10 mouse cellular contexts compared by ENCODE assay signal in the genomic region with DNA sequence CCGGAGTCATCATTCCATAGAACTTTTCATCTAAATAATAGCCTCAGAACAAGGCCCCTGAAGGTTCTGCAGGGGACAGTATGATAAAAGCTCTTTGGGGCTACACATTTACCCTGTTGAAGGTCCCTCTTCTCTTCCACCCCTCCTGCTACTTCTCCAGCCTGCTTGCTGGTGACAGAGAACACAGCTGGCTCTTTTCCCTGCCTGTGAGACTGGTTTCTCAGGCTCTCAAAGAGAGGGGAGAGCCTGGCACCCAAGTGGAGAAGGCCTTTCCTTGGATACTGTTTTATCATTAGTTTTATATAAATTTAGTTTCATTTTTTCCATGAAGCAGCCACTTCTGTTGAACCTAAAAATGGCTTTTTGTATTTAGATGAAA. TPM values are rescaled to one million over a fixed set of nuclear protein-coding genes. Genes with fewer than 3 reads are reported as not detected.
DNase-seq lines count a peak whose midpoint lies in the region; ATAC-seq and TF ChIP-seq lines count a peak whose summit lies in the region.
"Had no signal": no experiment of that assay in that cellular context is flagged by ENCODE, and none has a peak within 500 bp of the region (broad histone marks: within the 10 kb centered on the region; RNA-seq: fewer than 3 reads in every experiment).

No protein-coding gene starts in this region.

- H3K4me3 ChIP-seq in lung, embryonic 14.5 days (ENCODE audit: low read depth, low read length), result no peak overlapping the region
- H3K4me3 ChIP-seq in lung, adult 2 months (replicated peaks; ENCODE audit: extremely low read depth, low read depth, low read length), result no peak overlapping the region
- H3K4me3 ChIP-seq in forebrain, embryonic 12.5 days (replicated peaks), result no peak overlapping the region
- no peak overlapping the region for H3K4me3 ChIP-seq in hindbrain, postnatal 0 days (ENCODE audit: low read length)
- H3K4me3 ChIP-seq in olfactory bulb, adult 2 months (ENCODE audit: insufficient read depth, low read depth, low read length), result no peak overlapping the region

- no peak for TF ChIP-seq CTCF in lung, embryonic 14.5 days (IDR thresholded peaks at IDR 0.05; ENCODE audit: low read depth)
- TF ChIP-seq CTCF in lung, adult 2 months (IDR thresholded peaks at IDR 0.05; ENCODE audit: insufficient read depth, low read length), result no peak
- no peak for TF ChIP-seq CTCF in hindbrain, postnatal 0 days (IDR thresholded peaks at IDR 0.05; ENCODE audit: low read depth)
- TF ChIP-seq CTCF in olfactory bulb, adult 2 months (IDR thresholded peaks at IDR 0.05; ENCODE audit: insufficient read depth, low read depth, low read length), result no peak

- H3K36me3 ChIP-seq in lung, embryonic 14.5 days (ENCODE audit: insufficient read depth), result peaks cover 21% of the 10 kb centered on the region
- peaks cover 5% of the 10 kb centered on the region; the same call in 1 of the 2 replicates for H3K36me3 ChIP-seq in forebrain, embryonic 12.5 days (replicated peaks)
- no peaks in the 10 kb centered on the region; the same call in 1 of the 2 replicates for H3K36me3 ChIP-seq in hindbrain, postnatal 0 days (ENCODE audit: insufficient read depth, low read length)

- no peaks in the 10 kb centered on the region for H3K9me3 ChIP-seq in lung, embryonic 14.5 days (ENCODE audit: low read depth, low read length)
- H3K9me3 ChIP-seq in forebrain, embryonic 12.5 days, result no peaks in the 10 kb centered on the region
- no peaks in the 10 kb centered on the region for H3K9me3 ChIP-seq in hindbrain, postnatal 0 days (ENCODE audit: low read length)

- peak overlapping the region; percentile 1; the same call in 1 of the 2 replicates for H3K9ac ChIP-seq in lung, embryonic 14.5 days
- peak overlapping the region; percentile 55 for H3K9ac ChIP-seq in forebrain, embryonic 12.5 days
- peak overlapping the region; percentile 37; the same call in 1 of the 2 replicates for H3K9ac ChIP-seq in hindbrain, postnatal 0 days (replicated peaks; ENCODE audit: low read length)

- 93% methylated on average over 1 of the region's 1 CpGs for WGBS in lung, embryonic 14.5 days
- 83% methylated on average over 1 of the region's 1 CpGs for WGBS in lung, adult 2 months
- 64% methylated on average over 1 of the region's 1 CpGs for WGBS in forebrain, embryonic 12.5 days
- 45% methylated on average over 1 of the region's 1 CpGs for WGBS in hindbrain, postnatal 0 days
- WGBS in olfactory bulb, adult 2 months, result 50% methylated on average over 1 of the region's 1 CpGs

- no peak for ATAC-seq in lung, embryonic 14.5 days (ENCODE audit: insufficient read depth)
- ATAC-seq in forebrain, embryonic 12.5 days (ENCODE audit: low FRiP score), result no peak
- ATAC-seq in hindbrain, postnatal 0 days, result no peak

- TF ChIP-seq POLR2A in lung, adult 2 months (IDR thresholded peaks at IDR 0.05; ENCODE audit: borderline replicate concordance, extremely low read depth, low read depth, low read length), result no peak
- no peak for TF ChIP-seq POLR2A in olfactory bulb, adult 2 months (IDR thresholded peaks at IDR 0.05; ENCODE audit: insufficient read depth, low read depth, low read length)

- H3K4me1 ChIP-seq in lung, embryonic 14.5 days (ENCODE audit: insufficient read depth), result peaks cover 3% of the 10 kb centered on the region; the same call in 1 of the 2 replicates
- peaks cover 8% of the 10 kb centered on the region for H3K4me1 ChIP-seq in lung, adult 2 months (ENCODE audit: control insufficient read depth, insufficient read depth, low read length)
- H3K4me1 ChIP-seq in forebrain, embryonic 12.5 days, result peaks cover 21% of the 10 kb centered on the region
- H3K4me1 ChIP-seq in hindbrain, postnatal 0 days (ENCODE audit: insufficient read depth, low read length), result peaks cover 9% of the 10 kb centered on the region; the same call in 1 of the 2 replicates
- H3K4me1 ChIP-seq in olfactory bulb, adult 2 months (ENCODE audit: control insufficient read depth, insufficient read depth, low read length), result peaks cover 32% of the 10 kb centered on the region

- H3K4me2 ChIP-seq in lung, embryonic 14.5 days, result no peak overlapping the region
- no peak overlapping the region for H3K4me2 ChIP-seq in forebrain, embryonic 12.5 days
- no peak overlapping the region for H3K4me2 ChIP-seq in hindbrain, postnatal 0 days (ENCODE audit: low read depth, low read length)

- DNase-seq in lung, embryonic 14.5 days, result no peak
- DNase-seq in lung, adult 2 months, result no peak
- DNase-seq in hindbrain, postnatal 0 days (ENCODE audit: low spot score), result no peak
- DNase-seq in urinary bladder, postnatal 10 days (ENCODE audit: low spot score), result no peak
- DNase-seq in right cerebral cortex, postnatal 36 days (ENCODE audit: low spot score in 2 of 2), result no peak
- DNase-seq: kidney, postnatal 4 days; right cerebral cortex, postnatal 14 days had no signal

- no peak overlapping the region for H3K27ac ChIP-seq in lung, embryonic 14.5 days (ENCODE audit: low read depth)
- peak overlapping the region; percentile 56; the same call in 1 of the 2 replicates for H3K27ac ChIP-seq in forebrain, embryonic 12.5 days
- peak overlapping the region; percentile 52; the same call in 1 of the 2 replicates for H3K27ac ChIP-seq in hindbrain, postnatal 0 days
- H3K27ac ChIP-seq in olfactory bulb, adult 2 months (ENCODE audit: insufficient read depth, low read depth, low read length), result peak overlapping the region; percentile 35

- H3K27me3 ChIP-seq in lung, embryonic 14.5 days (ENCODE audit: insufficient read depth, low read length), result no peaks in the 10 kb centered on the region
- no peaks in the 10 kb centered on the region for H3K27me3 ChIP-seq in forebrain, embryonic 12.5 days
- H3K27me3 ChIP-seq in hindbrain, postnatal 0 days (ENCODE audit: insufficient read depth, low read length), result no peaks in the 10 kb centered on the region

RNA-seq across cellular contexts. Expression of a gene that starts 14.4 kb away (rescaled TPM):
- polyA plus RNA-seq in lung, embryonic 14.5 days (2014; fragmentation: Nextera tagmentation; extraction: Ambion mirVana), result 11.2 and 11.5 TPM in 2 replicates
- 21.7 and 25.8 TPM in 2 replicates for polyA plus RNA-seq in lung, adult 2 months (2012; rRNA removed)
- polyA plus RNA-seq in forebrain, embryonic 12.5 days (2016; fragmentation: Nextera tagmentation; extraction: Ambion mirVana), result 11.5 and 11.7 TPM in 2 replicates
- total RNA-seq in hindbrain, postnatal 0 days (2014; rRNA removed), result 3.8 and 6.3 TPM in 2 replicates
- 5.5 and 6.5 TPM in 2 replicates for polyA plus RNA-seq in hindbrain, postnatal 0 days (2015; fragmentation: Nextera tagmentation; extraction: Ambion mirVana)
- not detected in 2 replicates for polyA plus RNA-seq in olfactory bulb, adult 2 months (2012; ENCODE audit: insufficient read depth, insufficient read length, low replicate concordance, missing spikeins)

RNA-seq across cellular contexts. Expression of a gene that starts 25.9 kb away (rescaled TPM):
- not detected in 2 replicates for polyA plus RNA-seq in lung, embryonic 14.5 days (2014; fragmentation: Nextera tagmentation; extraction: Ambion mirVana)
- polyA plus RNA-seq in lung, adult 2 months (2012; rRNA removed), result 0.24 and 0.25 TPM in 2 replicates
- polyA plus RNA-seq in forebrain, embryonic 12.5 days (2016; fragmentation: Nextera tagmentation; extraction: Ambion mirVana), result 0.27 and 0.34 TPM in 2 replicates
- total RNA-seq in hindbrain, postnatal 0 days (2014; rRNA removed), result 0.83 and 3.6 TPM in 2 replicates
- polyA plus RNA-seq in hindbrain, postnatal 0 days (2015; fragmentation: Nextera tagmentation; extraction: Ambion mirVana), result 0.36 and 0.54 TPM in 2 replicates
- not detected in 2 replicates for polyA plus RNA-seq in olfactory bulb, adult 2 months (2012; ENCODE audit: insufficient read depth, insufficient read length, low replicate concordance, missing spikeins)
- total RNA-seq: megakaryocyte, adult 5-6 weeks had no signal

Comparison
In these comparisons a context has a peak if more than half of its experiments do, and no peak if none do; other contexts are left out.
1. H3K9ac ChIP-seq: peak in every context shown above with its lines; median percentile 55 in forebrain, embryonic 12.5 days; 37 in hindbrain, postnatal 0 days; 1 in lung, embryonic 14.5 days.